Mouse (Mus musculus) testis, postnatal 14 days (tissue): ENCODE data around the gene Clec4n.
"Not testable (repeated sequence)": the region's sequence is repeated elsewhere in the genome, so short reads cannot be mapped to it uniquely, and the experiment has no call there.

Experiments
- DNase-seq: peaks from one replicate; pipeline ENCODE4 v3.0.0; 2021; ENCODE audit warnings: low spot score

The Clec4n gene

DNA sequence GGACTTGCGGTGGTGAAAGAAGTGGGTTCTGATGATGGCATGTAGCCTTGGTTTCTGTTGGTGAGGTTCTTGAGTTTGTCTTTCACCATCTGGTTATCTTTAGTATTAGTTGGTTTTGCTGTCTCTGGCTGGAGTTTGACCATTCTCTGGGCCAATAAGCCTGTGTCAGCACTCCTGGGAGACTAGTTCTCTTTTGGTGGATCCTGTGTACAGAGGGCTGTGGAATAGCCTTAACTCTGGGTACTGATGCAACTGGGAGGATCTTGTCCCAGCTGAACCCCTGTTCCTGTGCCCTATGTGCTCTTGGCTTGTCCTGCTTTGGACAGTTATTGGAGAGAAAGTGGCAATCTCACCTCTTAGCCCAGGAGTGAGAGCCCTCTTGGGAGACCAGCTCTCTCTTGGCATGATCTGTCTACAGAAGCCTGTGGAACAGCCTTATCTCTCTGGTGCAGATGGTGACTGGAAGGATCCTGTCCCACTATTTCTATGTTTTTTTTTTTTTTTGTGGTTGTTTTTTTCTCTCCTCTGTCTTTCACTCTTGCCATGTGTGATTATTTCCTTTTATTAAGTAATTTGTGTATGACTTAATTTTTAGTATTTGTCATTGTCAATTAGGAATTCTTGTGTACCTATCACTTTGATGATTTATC lies 63.2 kb downstream of the Clec4n start:
- DNase-seq = no peak

- not testable (repeated sequence) for DNase-seq
These were observed 63.9 kb downstream of the Clec4n start for GRCm38 (mm10) chr6:123293509-123293908.
